Mouse (Mus musculus): ENCODE results near the gene Xxylt1. TPM values are rescaled to one million over a fixed set of nuclear protein-coding genes. Genes with fewer than 3 reads are reported as not detected.
"Not testable (repeated sequence)": the region's sequence is repeated elsewhere in the genome, so short reads cannot be mapped to it uniquely, and the experiment has no call there.

Gene Xxylt1
- polyA plus RNA-seq, 1 experiment from 2014 or later = 7.3 TPM

- 86% methylated on average over 2 of the region's 2 CpGs for WGBS
These were observed 64.6 kb downstream of the Xxylt1 start for GRCm38 (mm10) chr16:31016669-31017068.

GRCm38 (mm10) chr16:31016169-31016568 lies 65.1 kb downstream of the Xxylt1 start:
- Histone ChIP-seq H3K9me3 (replicated peaks) (no peaks in the 10 kb centered on the region), H3K4me2 (no peak overlapping the region), H3K27ac (no peak overlapping the region), H3K9ac (no peak overlapping the region), H3K27me3 (no peaks in the 10 kb centered on the region), H3K4me3 (no peak overlapping the region), H3K36me3 (ENCODE audit: poor library complexity, severe bottlenecking) (no peaks in the 10 kb centered on the region), H3K4me1 (0 out of 2 replicates have a peak, but pooled peaks cover 2% of the 10 kb centered on the region)
- 74% methylated on average over 8 of the region's 8 CpGs for WGBS
- no peak for ATAC-seq

More at GRCm38 (mm10) chr16:31016669-31017068, 64.6 kb downstream of the Xxylt1 start:
- H3K4me2 ChIP-seq = no peak overlapping the region
- ATAC-seq = no peak
- H3K4me3 ChIP-seq = no peak overlapping the region
- no peaks in the 10 kb centered on the region for H3K27me3 ChIP-seq
- no peaks in the 10 kb centered on the region for H3K36me3 ChIP-seq (ENCODE audit: poor library complexity, severe bottlenecking)
- H3K4me1 ChIP-seq = 0 out of 2 replicates have a peak, but pooled peaks cover 6% of the 10 kb centered on the region
- H3K9ac ChIP-seq = no peak overlapping the region
- no peaks in the 10 kb centered on the region for H3K9me3 ChIP-seq (replicated peaks)
- H3K27ac ChIP-seq = no peak overlapping the region

GRCm38 (mm10) chr16:31015271-31015670 lies 66.0 kb downstream of the Xxylt1 start:
- H3K27me3 ChIP-seq = no peaks in the 10 kb centered on the region
- no peak for ATAC-seq
- H3K27ac ChIP-seq = no peak overlapping the region
- no peaks in the 10 kb centered on the region for H3K9me3 ChIP-seq (replicated peaks)
- no peaks in the 10 kb centered on the region for H3K4me1 ChIP-seq
- no peak overlapping the region for H3K4me3 ChIP-seq
- H3K4me2 ChIP-seq = no peak overlapping the region
- H3K9ac ChIP-seq = no peak overlapping the region
- 100% methylated on average over 1 of the region's 1 CpGs for WGBS
- H3K36me3 ChIP-seq (ENCODE audit: poor library complexity, severe bottlenecking) = no peaks in the 10 kb centered on the region

GRCm38 (mm10) chr16:31012236-31012635 lies 69.0 kb downstream of the Xxylt1 start:
- Histone ChIP-seq H3K9me3 (replicated peaks) (no peaks in the 10 kb centered on the region), H3K27me3 (no peaks in the 10 kb centered on the region), H3K4me1 (peaks cover 4% of the 10 kb centered on the region; the same call in 1 of the 2 replicates), H3K27ac (no peak overlapping the region), H3K4me2 (no peak overlapping the region), H3K9ac (no peak overlapping the region), H3K4me3 (no peak overlapping the region), H3K36me3 (ENCODE audit: poor library complexity, severe bottlenecking) (no peaks in the 10 kb centered on the region)
- no peak for ATAC-seq
- WGBS = 92% methylated on average over 10 of the region's 10 CpGs

- Histone ChIP-seq H3K4me3 (no peak overlapping the region), H3K4me1 (peaks cover 4% of the 10 kb centered on the region; the same call in 1 of the 2 replicates), H3K9me3 (replicated peaks) (no peaks in the 10 kb centered on the region), H3K9ac (no peak overlapping the region), H3K36me3 (ENCODE audit: poor library complexity, severe bottlenecking) (no peaks in the 10 kb centered on the region), H3K27me3 (no peaks in the 10 kb centered on the region), H3K4me2 (no peak overlapping the region), H3K27ac (no peak overlapping the region)
- 90% methylated on average over 5 of the region's 5 CpGs for WGBS
- no peak for ATAC-seq
These were observed 70.8 kb downstream of the Xxylt1 start for GRCm38 (mm10) chr16:31010443-31010842.

- Histone ChIP-seq H3K9ac (no peak overlapping the region), H3K4me3 (no peak overlapping the region), H3K4me1 (peaks cover 18% of the 10 kb centered on the region), H3K9me3 (replicated peaks) (no peaks in the 10 kb centered on the region), H3K36me3 (ENCODE audit: poor library complexity, severe bottlenecking) (no peaks in the 10 kb centered on the region), H3K27me3 (no peaks in the 10 kb centered on the region), H3K4me2 (no peak overlapping the region), H3K27ac (peak overlapping the region; percentile 6; the same call in 1 of the 2 replicates)
- no peak for ATAC-seq
- 89% methylated on average over 7 of the region's 7 CpGs for WGBS
These were observed 72.9 kb downstream of the Xxylt1 start for GRCm38 (mm10) chr16:31008326-31008725.

GRCm38 (mm10) chr16:31007582-31007981 lies 73.7 kb downstream of the Xxylt1 start:
- Histone ChIP-seq H3K9me3 (replicated peaks) (no peaks in the 10 kb centered on the region), H3K4me1 (peaks cover 23% of the 10 kb centered on the region), H3K4me2 (no peak overlapping the region), H3K27ac (no peak overlapping the region), H3K9ac (no peak overlapping the region), H3K4me3 (no peak overlapping the region), H3K36me3 (ENCODE audit: poor library complexity, severe bottlenecking) (no peaks in the 10 kb centered on the region), H3K27me3 (no peaks in the 10 kb centered on the region)
- no peak for ATAC-seq
- 95% methylated on average over 12 of the region's 12 CpGs for WGBS

GRCm38 (mm10) chr16:31005693-31006092 lies 75.5 kb downstream of the Xxylt1 start:
- Histone ChIP-seq H3K27ac (no peak overlapping the region), H3K9me3 (replicated peaks) (no peaks in the 10 kb centered on the region), H3K36me3 (ENCODE audit: poor library complexity, severe bottlenecking) (no peaks in the 10 kb centered on the region), H3K9ac (no peak overlapping the region), H3K27me3 (no peaks in the 10 kb centered on the region), H3K4me1 (peaks cover 23% of the 10 kb centered on the region), H3K4me2 (no peak overlapping the region), H3K4me3 (no peak overlapping the region)
- ATAC-seq = no peak
- 86% methylated on average over 7 of the region's 7 CpGs for WGBS

GRCm38 (mm10) chr16:31004321-31004682 lies 76.9 kb downstream of the Xxylt1 start:
- no peaks in the 10 kb centered on the region for H3K9me3 ChIP-seq (replicated peaks)
- H3K4me1 ChIP-seq = peaks cover 23% of the 10 kb centered on the region
- H3K9ac ChIP-seq = no peak overlapping the region
- H3K4me2 ChIP-seq = no peak overlapping the region
- no peaks in the 10 kb centered on the region for H3K27me3 ChIP-seq
- WGBS = 25% methylated on average over 2 of the region's 2 CpGs
- no peak overlapping the region for H3K4me3 ChIP-seq
- peak overlapping the region; percentile 54 for H3K27ac ChIP-seq
- H3K36me3 ChIP-seq (ENCODE audit: poor library complexity, severe bottlenecking) = no peaks in the 10 kb centered on the region
- peak; percentile 46; the same call in 1 of the 2 replicates for ATAC-seq

GRCm38 (mm10) chr16:31003592-31004320 lies 77.5 kb downstream of the Xxylt1 start:
- peak overlapping the region; percentile 54 for H3K27ac ChIP-seq
- peaks cover 22% of the 10 kb centered on the region for H3K4me1 ChIP-seq
- H3K4me2 ChIP-seq = peak overlapping the region; percentile 43
- not testable (repeated sequence) for H3K9me3 ChIP-seq (replicated peaks); H3K36me3 ChIP-seq (ENCODE audit: poor library complexity, severe bottlenecking); H3K4me3 ChIP-seq; H3K27me3 ChIP-seq; H3K9ac ChIP-seq
- WGBS = 8% methylated on average over 10 of the region's 10 CpGs
- ATAC-seq = peak; percentile 52

- no peak overlapping the region for H3K9ac ChIP-seq
- no peaks in the 10 kb centered on the region for H3K36me3 ChIP-seq (ENCODE audit: poor library complexity, severe bottlenecking)
- WGBS = 53% methylated on average over 6 of the region's 6 CpGs
- no peaks in the 10 kb centered on the region for H3K27me3 ChIP-seq
- H3K9me3 ChIP-seq (replicated peaks) = no peaks in the 10 kb centered on the region
- 0 out of 2 replicates have a peak, but pooled peaks have one; percentile 12 for ATAC-seq
- peaks cover 19% of the 10 kb centered on the region for H3K4me1 ChIP-seq
- no peak overlapping the region for H3K27ac ChIP-seq
- H3K4me3 ChIP-seq = no peak overlapping the region
- peak overlapping the region; percentile 43; the same call in 1 of the 2 replicates for H3K4me2 ChIP-seq
These were observed 78.3 kb downstream of the Xxylt1 start for GRCm38 (mm10) chr16:31002926-31003325.

- peak; percentile 5; the same call in 1 of the 2 replicates for ATAC-seq
- Histone ChIP-seq H3K4me3 (no peak overlapping the region), H3K4me2 (no peak overlapping the region), H3K4me1 (peaks cover 22% of the 10 kb centered on the region), H3K9me3 (replicated peaks) (no peaks in the 10 kb centered on the region), H3K27me3 (no peaks in the 10 kb centered on the region), H3K27ac (no peak overlapping the region), H3K9ac (no peak overlapping the region), H3K36me3 (ENCODE audit: poor library complexity, severe bottlenecking) (no peaks in the 10 kb centered on the region)
- WGBS = 82% methylated on average over 6 of the region's 6 CpGs
These were observed 79.1 kb downstream of the Xxylt1 start for GRCm38 (mm10) chr16:31002117-31002516.

GRCm38 (mm10) chr16:30998711-30999110 lies 82.5 kb downstream of the Xxylt1 start:
- no peak overlapping the region for H3K9ac ChIP-seq
- no peak overlapping the region for H3K4me2 ChIP-seq
- H3K4me1 ChIP-seq = peaks cover 17% of the 10 kb centered on the region
- WGBS = 88% methylated on average over 2 of the region's 2 CpGs
- H3K4me3 ChIP-seq = no peak overlapping the region
- no peaks in the 10 kb centered on the region for H3K36me3 ChIP-seq (ENCODE audit: poor library complexity, severe bottlenecking)
- ATAC-seq = no peak
- H3K9me3 ChIP-seq (replicated peaks) = no peaks in the 10 kb centered on the region
- no peak overlapping the region for H3K27ac ChIP-seq
- H3K27me3 ChIP-seq = no peaks in the 10 kb centered on the region

Data from forebrain, embryonic 13.5 days (tissue).